Mouse (Mus musculus): ENCODE measurements at regions not wholly inside any gene's neighbourhood (a gene's known extent, or its start where the extent isn't known, plus 50 kb on each side); places are given as distances from the start of the nearest gene placed in this dataset.

GRCm38 (mm10) chr8:96152496-96153250 lies 264.3 kb upstream of the Got2 start:
- dilution Hi-C loops (cut with MboI; ENCODE audit: extremely low pct_ligation_motif_present, extremely low pct_unique_long_range_greater_than_20kb, low sequenced_read_pairs) = no loop called here
- Histone ChIP-seq H3K4me2 (ENCODE audit: insufficient read depth, low read depth, poor library complexity, severe bottlenecking) (no peak overlapping the region), H3K36me3 (replicated peaks in 1 of 2; ENCODE audit: control insufficient read depth in 1 of 2, insufficient read depth in 1 of 2, low read length in 1 of 2) (no peaks in the 10 kb centered on the region), H3K4me3 (replicated peaks in 1 of 3; ENCODE audit: low read depth in 2 of 3, low read length in 2 of 3, poor library complexity in 1 of 3) (no peak overlapping the region), H3K4me1 (ENCODE audit: control insufficient read depth in 1 of 2, insufficient read depth in 2 of 2) (no peaks in the 10 kb centered on the region), H3K27ac (ENCODE audit: insufficient read depth, low read depth) (no peak overlapping the region), H3K79me2 (replicated peaks; ENCODE audit: control insufficient read depth, extremely low read depth, insufficient read depth, poor library complexity, severe bottlenecking) (no peaks in the 10 kb centered on the region), H3K27me3 (replicated peaks) (peaks cover 13% of the 10 kb centered on the region), H3K9ac (ENCODE audit: insufficient read depth, low read depth) (no peak overlapping the region), H3K9me3 (replicated peaks; ENCODE audit: low read length) (no peaks in the 10 kb centered on the region)
- TF ChIP-seq EP300 (IDR thresholded peaks at IDR 0.05; ENCODE audit: low read length) (no peak), USF2 (conservative IDR thresholded peaks at IDR 0.05; ENCODE audit: low read depth, low read length) (no peak), CTCF (conservative IDR thresholded peaks at IDR 0.05 in 1 of 2, IDR thresholded peaks at IDR 0.05 in 1 of 2; ENCODE audit: low read depth in 2 of 2, low read length in 2 of 2) (peak; percentile 69 to 94), SMC3 (IDR thresholded peaks at IDR 0.05; ENCODE audit: low read depth, low read length) (peak; percentile 47), RAD21 (IDR thresholded peaks at IDR 0.05; ENCODE audit: low read depth, low read length) (peak; percentile 73)
- peak; percentile 48 for DNase-seq (ENCODE audit: extremely low read depth)
- in situ Hi-C loops (cut with MboI; ENCODE audit: low pct_ligation_motif_present, low pct_unique_long_range_greater_than_20kb, low sequenced_read_pairs) = no loop called here

- no peak overlapping the region for H3K4me3 ChIP-seq (replicated peaks in 1 of 3; ENCODE audit: low read depth in 2 of 3, low read length in 2 of 3, poor library complexity in 1 of 3)
- in situ Hi-C loops (cut with MboI; ENCODE audit: low pct_ligation_motif_present, low pct_unique_long_range_greater_than_20kb, low sequenced_read_pairs) (no loop called here), dilution Hi-C loops (cut with MboI; ENCODE audit: extremely low pct_ligation_motif_present, extremely low pct_unique_long_range_greater_than_20kb, low sequenced_read_pairs) (no loop called here)
- H3K9me3 ChIP-seq (replicated peaks; ENCODE audit: low read length) = no peaks in the 10 kb centered on the region
- peaks cover 13% of the 10 kb centered on the region for H3K27me3 ChIP-seq (replicated peaks)
- H3K36me3 ChIP-seq (replicated peaks in 1 of 2; ENCODE audit: control insufficient read depth in 1 of 2, insufficient read depth in 1 of 2, low read length in 1 of 2) = no peaks in the 10 kb centered on the region
- no peak overlapping the region for H3K9ac ChIP-seq (ENCODE audit: insufficient read depth, low read depth)
- no peak overlapping the region for H3K4me2 ChIP-seq (ENCODE audit: insufficient read depth, low read depth, poor library complexity, severe bottlenecking)
- no peaks in the 10 kb centered on the region for H3K79me2 ChIP-seq (replicated peaks; ENCODE audit: control insufficient read depth, extremely low read depth, insufficient read depth, poor library complexity, severe bottlenecking)
- no peak overlapping the region for H3K27ac ChIP-seq (ENCODE audit: insufficient read depth, low read depth)
- no peak for DNase-seq (ENCODE audit: extremely low read depth)
- H3K4me1 ChIP-seq (ENCODE audit: control insufficient read depth in 1 of 2, insufficient read depth in 2 of 2) = no peaks in the 10 kb centered on the region
- TF ChIP-seq RCOR1 (conservative IDR thresholded peaks at IDR 0.05; ENCODE audit: low read depth, low read length) (no peak), MAZ (IDR thresholded peaks at IDR 0.05; ENCODE audit: low read depth, low read length) (no peak), EP300 (IDR thresholded peaks at IDR 0.05; ENCODE audit: low read length) (no peak), UBTF (IDR thresholded peaks at IDR 0.05; ENCODE audit: low read depth, low read length) (no peak), IRF4 (IDR thresholded peaks at IDR 0.05; ENCODE audit: low read depth, low read length) (no peak), MYC (IDR thresholded peaks at IDR 0.05; ENCODE audit: low read depth, low read length) (no peak), JUN (IDR thresholded peaks at IDR 0.05; ENCODE audit: insufficient read depth, low read depth, low read length) (no peak)
These were observed 263.7 kb upstream of the Got2 start for GRCm38 (mm10) chr8:96152056-96152455.

- TF ChIP-seq EP300 (IDR thresholded peaks at IDR 0.05; ENCODE audit: low read length) (no peak), POLR2A (IDR thresholded peaks at IDR 0.05; ENCODE audit: low read depth, low read length) (no peak), USF2 (conservative IDR thresholded peaks at IDR 0.05; ENCODE audit: low read depth, low read length) (no peak), KAT2A (IDR thresholded peaks at IDR 0.05; ENCODE audit: insufficient replicate concordance, low read length) (no peak), SMC3 (IDR thresholded peaks at IDR 0.05; ENCODE audit: low read depth, low read length) (no peak), CHD2 (IDR thresholded peaks at IDR 0.05; ENCODE audit: low read length) (no peak), MAX (IDR thresholded peaks at IDR 0.05; ENCODE audit: low read length) (no peak), JUND (conservative IDR thresholded peaks at IDR 0.05; ENCODE audit: low read depth, low read length) (no peak), MYC (IDR thresholded peaks at IDR 0.05; ENCODE audit: low read depth, low read length) (no peak), NRF1 (IDR thresholded peaks at IDR 0.05; ENCODE audit: low read depth, low read length) (no peak), TBP (conservative IDR thresholded peaks at IDR 0.05; ENCODE audit: low read depth, low read length) (no peak), GABPA (IDR thresholded peaks at IDR 0.05; ENCODE audit: insufficient replicate concordance, low read depth, low read length) (no peak), MAZ (IDR thresholded peaks at IDR 0.05; ENCODE audit: low read depth, low read length) (no peak), HCFC1 (IDR thresholded peaks at IDR 0.05; ENCODE audit: low read depth, low read length) (no peak), NELFE (IDR thresholded peaks at IDR 0.05; ENCODE audit: low read depth, low read length) (no peak), PAX5 (IDR thresholded peaks at IDR 0.05; ENCODE audit: low read length) (no peak)
These were observed 262.7 kb upstream of the Got2 start for GRCm38 (mm10) chr8:96151065-96151472.

More at GRCm38 (mm10) chr8:96151065-96151472, 262.7 kb upstream of the Got2 start:
- H3K4me1 ChIP-seq (ENCODE audit: control insufficient read depth in 1 of 2, insufficient read depth in 2 of 2) = no peaks in the 10 kb centered on the region
- no peaks in the 10 kb centered on the region for H3K36me3 ChIP-seq (replicated peaks in 1 of 2; ENCODE audit: control insufficient read depth in 1 of 2, insufficient read depth in 1 of 2, low read length in 1 of 2)
- in situ Hi-C loops (cut with MboI; ENCODE audit: low pct_ligation_motif_present, low pct_unique_long_range_greater_than_20kb, low sequenced_read_pairs) = no loop called here
- H3K9ac ChIP-seq (ENCODE audit: insufficient read depth, low read depth) = no peak overlapping the region
- peaks cover 13% of the 10 kb centered on the region for H3K27me3 ChIP-seq (replicated peaks)
- H3K4me2 ChIP-seq (ENCODE audit: insufficient read depth, low read depth, poor library complexity, severe bottlenecking) = no peak overlapping the region
- no peaks in the 10 kb centered on the region for H3K79me2 ChIP-seq (replicated peaks; ENCODE audit: control insufficient read depth, extremely low read depth, insufficient read depth, poor library complexity, severe bottlenecking)
- no peaks in the 10 kb centered on the region for H3K9me3 ChIP-seq (replicated peaks; ENCODE audit: low read length)
- no peak overlapping the region for H3K4me3 ChIP-seq (replicated peaks in 1 of 3; ENCODE audit: low read depth in 2 of 3, low read length in 2 of 3, poor library complexity in 1 of 3)
- no peak overlapping the region for H3K27ac ChIP-seq (ENCODE audit: insufficient read depth, low read depth)
- no peak for DNase-seq (ENCODE audit: extremely low read depth)
- dilution Hi-C loops (cut with MboI; ENCODE audit: extremely low pct_ligation_motif_present, extremely low pct_unique_long_range_greater_than_20kb, low sequenced_read_pairs) = no loop called here

All from CH12.LX (cell line).